Mouse (Mus musculus) testis, adult 2 months (tissue): ENCODE results near the gene Szt2.

ENCODE experiments used
- CTCF ChIP-seq: fragments of 200-500 bp; IDR thresholded peaks from 2 replicates; pipeline ENCODE4 v1.5.1; 2012; ENCODE audit warnings: low read depth, mild to moderate bottlenecking, inconsistent platforms, low read length, moderate library complexity; ENCODE audit not compliant: control insufficient read depth, insufficient read depth, insufficient replicate concordance
- POLR2A ChIP-seq: fragments of 200-500 bp; IDR thresholded peaks from 2 replicates; pipeline ENCODE4 v1.6.1; 2012; ENCODE audit warnings: low read depth, mild to moderate bottlenecking, inconsistent platforms, low read length, moderate library complexity; ENCODE audit not compliant: control insufficient read depth

GRCm38 (mm10) chr4:118395289-118395688, 13.8 kb downstream of the Szt2 start:
- TF ChIP-seq CTCF: no peak
- no peak for TF ChIP-seq POLR2A
